Mouse (Mus musculus): Measurements from ENCODE around the gene Eif1. TPM values are rescaled to one million over a fixed set of nuclear protein-coding genes. Genes with fewer than 3 reads are reported as not detected.
"Not testable (repeated sequence)": the region's sequence is repeated elsewhere in the genome, so short reads cannot be mapped to it uniquely, and the experiment has no call there.

The Eif1 gene
- polyA plus RNA-seq, 1 experiment: 768 TPM

DNA sequence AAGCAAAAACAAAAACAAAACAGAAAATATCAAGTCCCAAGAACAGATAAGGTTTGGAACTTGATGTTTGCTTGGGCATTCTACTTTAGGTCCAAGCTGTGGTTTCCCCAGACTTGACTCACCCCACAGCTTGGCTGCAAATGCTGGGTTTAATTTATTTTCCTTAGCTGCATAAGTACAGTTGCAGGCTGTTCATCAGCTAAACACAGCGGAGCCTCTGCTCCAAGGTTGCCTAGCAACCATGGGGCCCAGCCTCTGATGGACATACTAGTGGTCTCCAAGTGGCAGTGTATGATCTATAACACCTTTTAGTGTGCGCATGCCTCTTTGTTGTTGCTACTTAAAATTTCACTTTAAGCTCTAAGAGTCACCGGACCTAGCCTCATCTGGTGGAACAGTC, 16.0 kb downstream of the Eif1 start:
- Histone ChIP-seq H3K27me3 (replicated peaks) (peaks cover 73% of the 10 kb centered on the region), H3K4me3 (replicated peaks) (no peak overlapping the region), H3K36me3 (replicated peaks; ENCODE audit: low read length) (no peaks in the 10 kb centered on the region), H3K4me1 (no peaks in the 10 kb centered on the region), H3K9me3 (peaks cover 10% of the 10 kb centered on the region)
- TF ChIP-seq FLI1 (IDR thresholded peaks at IDR 0.05; ENCODE audit: low read length) (no peak), GATA1 (IDR thresholded peaks at IDR 0.05; ENCODE audit: borderline replicate concordance, low read length) (no peak)

DNA sequence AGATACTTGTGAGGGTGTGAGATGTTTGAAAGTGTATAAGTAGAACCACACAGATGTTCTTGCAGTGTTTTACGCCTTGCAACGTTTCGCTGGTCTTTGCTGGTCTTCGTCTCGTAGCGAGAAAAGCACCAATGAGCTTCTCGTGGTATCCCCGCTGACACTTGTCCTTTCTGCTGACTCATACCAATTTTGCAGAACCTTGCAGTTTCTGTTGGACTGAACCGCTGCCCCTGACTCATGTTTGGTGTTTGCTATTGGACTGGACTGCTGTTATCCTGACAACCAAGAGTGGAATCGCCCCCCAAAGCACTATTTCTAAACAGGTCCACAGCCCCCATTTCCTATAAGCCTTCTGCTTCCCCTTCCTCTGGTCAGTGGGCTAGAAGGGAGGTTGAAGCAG, 24.6 kb downstream of the Eif1 start:
- TF ChIP-seq FLI1 (IDR thresholded peaks at IDR 0.05; ENCODE audit: low read length) (no peak), GATA1 (IDR thresholded peaks at IDR 0.05; ENCODE audit: borderline replicate concordance, low read length) (no peak)
- H3K4me3 ChIP-seq (replicated peaks): no peak overlapping the region

DNA sequence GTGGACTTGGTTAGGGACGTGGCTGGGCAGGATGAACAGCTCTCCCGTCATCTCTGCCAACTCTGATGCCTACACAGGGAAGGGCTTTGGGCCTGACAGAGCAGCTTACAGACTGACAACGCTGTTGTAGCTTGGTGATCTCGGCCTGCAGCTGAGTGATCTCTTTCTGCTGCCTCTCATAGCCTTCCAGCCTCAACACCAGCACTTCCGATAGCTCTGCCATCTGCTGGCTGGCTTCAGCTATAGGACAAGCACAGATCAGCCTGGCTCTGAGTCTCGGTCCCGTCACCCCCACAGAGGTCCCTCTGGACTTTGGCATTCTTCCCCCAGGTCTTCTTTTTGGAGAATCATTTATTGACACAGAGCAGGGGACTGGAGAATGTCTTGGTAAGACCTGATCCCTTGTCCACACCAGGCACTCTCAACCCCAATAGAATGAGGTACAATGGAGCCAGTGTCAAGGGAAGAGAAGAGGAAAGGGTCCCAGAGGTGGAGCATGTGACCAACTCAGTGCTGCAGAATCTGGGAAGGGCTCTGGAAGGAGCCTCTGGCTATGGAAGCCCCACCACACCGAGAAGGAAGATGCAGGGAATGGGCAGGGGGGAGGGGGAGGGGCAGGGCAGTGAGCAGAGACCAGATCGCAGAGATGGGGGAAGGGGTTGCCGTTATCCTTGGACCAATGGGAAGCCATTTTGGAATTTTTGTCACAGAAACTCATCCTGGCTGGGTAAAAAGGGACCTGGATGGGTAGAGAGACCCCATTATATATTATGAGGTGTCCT, 32.6 kb downstream of the Eif1 start:
- Histone ChIP-seq H3K4me1 (peaks cover 30% of the 10 kb centered on the region), H3K4me3 (replicated peaks) (peak overlapping the region; percentile 35), H3K27me3 (replicated peaks) (peaks cover 93% of the 10 kb centered on the region), H3K36me3 (replicated peaks; ENCODE audit: low read length) (no peaks in the 10 kb centered on the region), H3K9me3 (no peaks in the 10 kb centered on the region)
- no peak for TF ChIP-seq GATA1 (IDR thresholded peaks at IDR 0.05; ENCODE audit: borderline replicate concordance, low read length)
- TF ChIP-seq FLI1 (IDR thresholded peaks at IDR 0.05; ENCODE audit: low read length): no peak

More for the DNA sequence above, 24.6 kb downstream of the Eif1 start:
- peaks cover 57% of the 10 kb centered on the region for H3K27me3 ChIP-seq (replicated peaks)
- H3K9me3 ChIP-seq: peaks cover 6% of the 10 kb centered on the region; the same call in 1 of the 2 replicates
- no peaks in the 10 kb centered on the region for H3K36me3 ChIP-seq (replicated peaks; ENCODE audit: low read length)
- peaks cover 10% of the 10 kb centered on the region for H3K4me1 ChIP-seq

DNA sequence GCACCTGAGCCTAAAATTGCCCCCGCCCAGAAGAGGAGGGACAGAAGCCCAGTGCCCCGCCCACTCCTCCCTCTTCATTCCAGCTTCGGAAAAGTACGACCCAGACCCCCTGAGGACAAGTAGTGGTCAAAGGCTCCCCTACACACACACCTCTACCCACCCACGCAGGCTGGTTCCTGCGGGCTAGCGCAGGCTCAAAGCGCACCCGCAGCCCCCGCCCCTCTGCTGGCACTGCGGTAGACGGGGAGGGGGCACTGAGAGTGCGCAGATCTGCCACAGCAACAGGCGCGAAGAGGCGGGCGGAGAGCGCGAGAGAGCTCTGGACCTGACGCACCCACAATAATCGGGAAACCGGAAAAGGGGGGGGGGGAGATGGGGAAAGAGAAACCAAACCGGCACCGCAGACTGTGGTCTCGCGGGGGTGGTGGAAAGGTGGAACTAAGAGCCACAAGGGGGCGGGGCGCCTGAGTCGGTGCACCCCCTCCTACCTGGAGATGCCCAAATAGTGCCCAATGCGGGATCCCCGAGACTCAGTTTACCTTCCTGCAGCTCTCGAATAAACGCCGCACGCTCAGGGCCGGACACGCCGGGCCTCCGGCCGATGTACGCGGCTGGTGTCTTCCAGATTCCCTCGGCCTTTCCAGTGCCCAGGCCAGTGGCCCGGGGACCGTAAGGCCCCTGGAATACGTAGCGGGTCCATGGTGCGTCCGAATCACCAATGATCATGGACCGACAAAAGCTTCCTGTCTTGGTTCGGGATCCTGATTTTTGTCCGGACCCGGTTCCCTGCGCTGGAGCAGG, 35.7 kb downstream of the Eif1 start:
- H3K4me1 ChIP-seq: peaks cover 30% of the 10 kb centered on the region
- H3K9me3 ChIP-seq: no peaks in the 10 kb centered on the region
- TF ChIP-seq FLI1 (IDR thresholded peaks at IDR 0.05; ENCODE audit: low read length) (no peak), GATA1 (IDR thresholded peaks at IDR 0.05; ENCODE audit: borderline replicate concordance, low read length) (no peak)
- H3K27me3 ChIP-seq (replicated peaks): peaks cover 94% of the 10 kb centered on the region
- H3K4me3 ChIP-seq (replicated peaks): peak overlapping the region; percentile 91
- H3K36me3 ChIP-seq (replicated peaks; ENCODE audit: low read length): no peaks in the 10 kb centered on the region

DNA sequence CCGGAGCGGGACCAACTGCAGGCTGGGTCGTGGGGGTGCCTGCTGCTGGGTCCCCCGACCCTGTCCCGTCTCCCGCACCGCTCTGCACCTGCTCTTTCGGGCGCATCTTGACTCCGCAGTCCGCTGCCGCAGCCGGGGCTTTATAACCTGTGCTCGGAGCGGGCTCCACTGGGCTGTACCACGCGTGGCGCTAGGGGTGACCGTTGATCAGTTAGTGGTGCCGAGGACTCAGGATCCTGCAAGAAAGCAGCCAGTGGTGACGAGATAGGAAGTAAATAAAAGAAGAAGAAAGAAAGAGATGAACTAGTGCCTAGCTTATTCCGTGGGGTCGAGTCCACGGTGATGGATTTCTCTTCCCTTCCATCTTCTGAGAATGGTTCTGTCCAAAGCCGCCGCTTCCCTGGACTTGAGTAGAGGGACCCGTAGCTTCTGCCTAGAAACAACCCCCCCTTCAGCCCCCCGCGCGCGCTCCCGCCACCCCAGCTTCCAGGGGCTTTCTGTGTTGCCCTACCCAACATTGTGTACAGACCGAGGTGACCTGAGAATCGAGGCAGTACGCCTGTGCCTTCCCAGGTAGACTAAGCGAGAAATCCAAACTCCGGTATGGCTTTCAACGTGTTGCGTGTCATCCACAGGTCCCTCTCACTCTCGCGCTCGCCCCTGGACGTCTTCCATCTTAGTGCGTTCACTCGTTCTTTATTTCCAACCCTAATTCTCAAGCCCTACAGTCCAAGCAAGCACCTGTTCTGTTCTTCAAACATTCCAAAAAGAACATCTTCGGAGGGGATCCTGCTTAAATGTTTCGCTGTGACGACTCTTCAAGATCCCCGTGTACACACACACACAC, 36.5 kb downstream of the Eif1 start, which contains the start of gene Hap1:
Hap1 (minus strand) TSS at position 157 of the 847 bp plus-strand sequence.
- H3K36me3 ChIP-seq (replicated peaks; ENCODE audit: low read length): no peaks in the 10 kb centered on the region
- H3K4me1 ChIP-seq: peaks cover 30% of the 10 kb centered on the region
- TF ChIP-seq FLI1 (IDR thresholded peaks at IDR 0.05; ENCODE audit: low read length) (no peak), GATA1 (IDR thresholded peaks at IDR 0.05; ENCODE audit: borderline replicate concordance, low read length) (no peak)
- peaks cover 93% of the 10 kb centered on the region for H3K27me3 ChIP-seq (replicated peaks)
- peak within 1 kb of the TSS; percentile 91 for H3K4me3 ChIP-seq (replicated peaks)
- H3K9me3 ChIP-seq: no peaks in the 10 kb centered on the region

DNA sequence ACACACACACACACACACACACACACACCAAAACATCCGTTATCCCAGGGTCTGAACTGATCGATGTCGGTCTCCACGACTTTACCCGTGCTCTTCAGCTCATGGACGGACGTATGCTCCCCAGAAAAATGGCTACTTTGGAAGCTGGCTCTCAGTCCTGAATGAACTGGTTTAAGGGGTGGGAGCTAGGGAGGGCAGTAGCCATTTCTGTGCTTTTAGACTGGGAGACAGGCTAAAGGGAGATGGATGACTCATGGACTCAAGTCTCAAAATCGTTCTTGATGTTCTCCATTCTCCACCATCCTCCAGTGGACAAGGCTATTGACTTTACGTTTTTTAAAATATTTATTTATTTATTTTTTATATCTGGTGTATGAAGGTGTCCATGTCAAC, 37.1 kb downstream of the Eif1 start:
- no peak overlapping the region for H3K4me3 ChIP-seq (replicated peaks)
- H3K27me3 ChIP-seq (replicated peaks): peaks cover 87% of the 10 kb centered on the region
- no peaks in the 10 kb centered on the region for H3K9me3 ChIP-seq
- peaks cover 30% of the 10 kb centered on the region for H3K4me1 ChIP-seq
- no peak for TF ChIP-seq GATA1 (IDR thresholded peaks at IDR 0.05; ENCODE audit: borderline replicate concordance, low read length)
- no peak for TF ChIP-seq FLI1 (IDR thresholded peaks at IDR 0.05; ENCODE audit: low read length)
- H3K36me3 ChIP-seq (replicated peaks; ENCODE audit: low read length): no peaks in the 10 kb centered on the region

DNA sequence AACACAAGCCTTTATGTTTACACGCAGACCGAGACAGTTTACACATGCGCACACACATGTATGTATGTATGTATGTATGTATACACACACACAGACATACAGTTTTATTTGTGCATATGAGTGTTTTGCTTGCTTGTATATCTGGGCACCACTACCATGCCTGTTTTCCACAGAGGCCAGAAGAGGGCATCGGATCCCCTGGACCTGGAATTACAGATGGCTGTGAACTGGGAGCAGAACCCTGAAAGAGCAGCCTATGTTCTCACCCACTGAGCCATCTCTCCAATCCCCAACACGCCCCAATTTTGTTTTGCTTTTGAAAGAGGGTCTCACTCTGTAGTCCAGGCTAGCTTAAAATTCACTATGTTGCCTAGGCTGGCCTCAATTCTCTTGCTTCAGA, 37.7 kb downstream of the Eif1 start:
- TF ChIP-seq FLI1 (IDR thresholded peaks at IDR 0.05; ENCODE audit: low read length) (no peak), GATA1 (IDR thresholded peaks at IDR 0.05; ENCODE audit: borderline replicate concordance, low read length) (no peak)
- no peaks in the 10 kb centered on the region for H3K36me3 ChIP-seq (replicated peaks; ENCODE audit: low read length)
- peaks cover 25% of the 10 kb centered on the region for H3K4me1 ChIP-seq
- no peaks in the 10 kb centered on the region for H3K9me3 ChIP-seq
- peaks cover 84% of the 10 kb centered on the region for H3K27me3 ChIP-seq (replicated peaks)
- H3K4me3 ChIP-seq (replicated peaks): no peak overlapping the region

DNA sequence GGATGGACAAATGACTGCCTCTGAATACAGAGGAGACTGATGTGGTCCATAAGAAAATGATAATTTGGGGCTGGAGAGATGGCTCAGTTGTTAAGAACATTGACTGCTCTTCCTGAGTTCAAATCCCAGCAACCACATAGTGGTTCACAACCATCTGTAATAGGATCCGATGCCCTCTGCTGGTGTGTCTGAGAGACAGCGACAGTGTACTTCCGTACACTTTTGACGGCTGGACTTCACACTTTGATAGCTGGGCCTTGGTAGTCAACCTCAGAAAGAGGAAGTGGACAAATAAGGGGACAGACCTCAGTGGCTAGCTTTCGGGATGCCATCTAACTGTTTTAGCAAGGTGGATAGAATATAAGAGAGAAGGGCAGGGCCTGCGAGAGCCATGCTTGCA, 40.5 kb downstream of the Eif1 start:
- no peaks in the 10 kb centered on the region for H3K9me3 ChIP-seq
- no peak overlapping the region for H3K4me3 ChIP-seq (replicated peaks)
- peaks cover 25% of the 10 kb centered on the region for H3K4me1 ChIP-seq
- no peaks in the 10 kb centered on the region for H3K36me3 ChIP-seq (replicated peaks; ENCODE audit: low read length)
- peaks cover 78% of the 10 kb centered on the region for H3K27me3 ChIP-seq (replicated peaks)
- TF ChIP-seq FLI1 (IDR thresholded peaks at IDR 0.05; ENCODE audit: low read length) (no peak), GATA1 (IDR thresholded peaks at IDR 0.05; ENCODE audit: borderline replicate concordance, low read length) (no peak)

DNA sequence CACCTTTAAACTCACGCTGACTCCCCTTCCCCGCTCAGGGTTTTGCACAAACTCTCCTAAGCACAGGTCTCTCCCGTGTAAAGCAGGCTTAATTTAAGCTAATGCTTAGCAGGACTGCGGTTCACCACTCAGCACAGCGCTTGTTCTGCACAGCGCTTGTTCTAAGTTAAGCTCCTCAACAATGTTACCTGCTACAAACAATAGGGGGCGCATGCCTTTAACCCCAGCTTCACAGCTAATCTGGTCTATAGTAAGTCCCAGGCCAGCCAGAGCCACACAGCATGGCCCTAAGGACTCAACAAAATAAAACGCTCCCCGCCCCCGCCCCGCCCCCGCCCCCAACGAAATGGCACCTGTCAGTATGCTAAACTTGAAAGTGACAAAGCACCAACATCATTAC, 41.4 kb downstream of the Eif1 start:
- Histone ChIP-seq H3K27me3 (replicated peaks) (peaks cover 76% of the 10 kb centered on the region), H3K4me1 (peaks cover 22% of the 10 kb centered on the region)
- H3K36me3 ChIP-seq (replicated peaks; ENCODE audit: low read length); H3K9me3 ChIP-seq; H3K4me3 ChIP-seq (replicated peaks): not testable (repeated sequence)
